Mouse (Mus musculus): ENCODE results near the gene Ntn1.

The Ntn1 gene

DNA sequence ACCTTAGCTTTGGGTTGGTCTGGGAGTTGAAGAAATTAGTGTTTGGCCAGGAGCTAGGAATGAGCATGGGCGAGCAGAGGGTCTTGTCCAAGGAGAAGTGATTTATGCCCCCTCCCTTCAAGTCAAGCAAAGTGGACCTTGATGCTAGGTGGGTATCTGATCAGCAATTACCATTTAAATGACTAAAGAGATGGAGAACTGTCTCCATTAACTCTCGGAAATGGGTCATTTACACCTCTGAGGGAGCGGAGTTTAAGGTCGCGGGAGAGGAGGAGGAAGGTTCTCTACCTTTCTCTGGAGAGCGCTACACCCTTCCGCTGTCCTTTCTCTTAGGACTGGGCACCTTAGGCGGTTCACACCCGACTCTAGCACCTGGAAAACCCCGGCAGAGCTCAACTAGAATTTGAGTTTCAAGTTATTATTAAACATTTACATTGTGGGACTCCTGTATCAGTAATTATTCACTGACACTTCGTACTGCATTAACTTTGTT is at the start of gene Ntn1:
Gene Ntn1, minus strand, starts transcription at position 97 of the 493 bp plus-strand sequence.
- no peak for DNase-seq (ENCODE audit: low spot score)

DNA sequence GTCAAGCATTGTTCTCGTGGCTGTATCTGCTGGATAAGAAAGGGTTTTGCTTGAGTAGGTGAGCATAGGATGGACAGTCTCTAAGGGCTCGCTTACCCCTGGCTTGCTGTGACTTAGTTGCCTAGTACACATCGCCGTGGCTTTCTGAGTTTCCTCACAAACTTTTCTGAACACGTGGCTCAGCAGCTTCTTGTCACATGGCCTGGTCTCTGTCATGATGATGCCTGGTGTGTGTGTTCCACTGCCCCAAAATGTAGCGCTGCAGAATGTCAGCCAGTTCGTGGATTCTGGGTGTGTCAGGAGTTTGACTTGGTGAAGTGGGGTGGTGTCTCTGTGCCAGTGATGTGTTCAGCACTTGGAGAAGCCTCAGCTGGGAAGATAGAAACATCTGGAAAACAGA is 47.7 kb upstream of the Ntn1 start:
- DNase-seq (ENCODE audit: low spot score) = no peak

DNA sequence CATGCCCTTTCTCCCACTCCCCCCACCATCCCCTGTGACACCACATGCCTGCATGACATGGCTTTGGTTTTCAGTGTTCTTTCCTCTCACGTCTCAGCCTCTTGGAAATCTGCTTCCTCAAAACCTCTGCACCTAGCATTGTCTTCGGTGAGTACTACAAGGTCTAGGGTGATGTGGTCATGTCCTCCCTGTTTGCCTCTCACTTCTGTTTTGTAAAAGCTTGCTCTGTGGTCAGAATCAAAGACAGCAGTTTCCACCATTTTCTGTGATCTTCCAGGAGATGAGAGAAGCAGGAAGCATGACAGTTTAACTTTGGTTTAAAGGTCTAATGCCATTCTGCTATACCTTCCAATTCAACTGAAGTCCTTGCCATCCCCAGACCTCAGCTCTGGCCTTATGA is 46.6 kb upstream of the Ntn1 start:
- no peak for DNase-seq (ENCODE audit: low spot score)

DNA sequence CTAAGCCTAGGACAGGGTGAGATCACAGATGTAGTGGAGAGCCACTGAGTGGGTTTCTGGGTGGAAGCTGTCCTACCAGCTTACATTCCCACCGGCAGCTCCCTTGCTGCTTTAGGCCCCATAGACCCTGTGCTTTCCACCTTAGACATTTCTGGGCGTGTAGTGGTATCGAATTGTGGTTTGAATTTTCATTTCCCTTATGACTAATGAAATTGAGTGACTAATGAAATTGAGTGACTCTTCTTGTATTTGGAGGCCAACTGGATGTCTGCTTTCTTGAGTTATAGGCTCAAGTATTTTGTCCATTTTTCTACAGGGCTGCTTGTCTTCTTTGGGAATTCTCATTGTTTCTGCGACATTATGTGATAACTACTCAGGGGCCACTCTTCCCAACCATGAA is 45.9 kb upstream of the Ntn1 start:
- no peak for DNase-seq (ENCODE audit: low spot score)

DNA sequence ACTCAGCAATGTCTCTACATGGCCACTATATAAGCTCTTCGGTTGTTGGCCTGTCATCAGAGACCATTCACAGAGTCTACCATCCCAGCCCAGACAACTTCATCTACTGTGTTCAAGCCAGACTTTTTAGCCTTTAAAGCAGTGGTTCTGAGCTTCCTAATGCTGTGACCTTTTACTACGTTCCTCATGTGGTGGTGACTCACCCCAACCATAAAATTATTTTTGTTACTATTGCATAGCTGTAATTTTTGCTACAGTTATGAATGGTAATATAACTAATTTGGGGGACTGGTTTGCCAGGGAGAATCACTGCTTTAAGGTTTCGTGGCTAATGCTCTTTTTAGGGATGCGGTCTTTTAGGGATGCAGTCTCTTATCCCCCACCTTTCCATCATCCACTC is 45.3 kb upstream of the Ntn1 start:
- no peak for DNase-seq (ENCODE audit: low spot score)

DNA sequence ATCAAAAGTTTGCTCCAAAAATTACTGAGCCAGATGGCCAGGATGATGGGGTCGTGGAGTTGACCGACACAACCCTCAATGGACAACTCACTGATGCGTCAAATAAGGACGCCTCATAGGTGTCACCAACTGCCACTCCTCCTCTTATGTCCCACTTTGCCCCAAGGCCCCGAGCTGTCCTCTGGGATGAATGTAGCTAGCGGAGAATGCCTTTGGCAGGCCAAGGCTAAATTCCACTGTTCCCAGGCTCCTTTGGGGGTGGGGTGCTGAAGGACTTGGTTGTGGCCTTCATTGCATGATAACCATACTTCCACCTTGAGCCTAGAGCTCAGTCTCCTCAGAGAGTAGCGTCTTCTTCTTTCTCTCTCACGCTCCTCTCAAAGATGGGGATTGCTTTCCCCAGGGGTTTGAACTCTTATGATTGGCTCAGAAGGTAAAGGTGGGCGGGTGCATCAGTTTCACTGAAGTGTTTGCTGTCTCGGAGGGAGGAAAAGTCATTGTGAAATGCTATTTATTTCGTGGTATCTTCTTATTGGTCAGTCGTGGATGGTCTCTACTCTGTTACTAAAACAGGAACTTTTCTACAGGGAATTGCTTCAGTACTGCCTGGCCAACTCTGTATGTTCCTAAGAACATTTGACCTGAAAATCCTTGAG is 42.5 kb upstream of the Ntn1 start:
- no peak for DNase-seq (ENCODE audit: low spot score)

DNA sequence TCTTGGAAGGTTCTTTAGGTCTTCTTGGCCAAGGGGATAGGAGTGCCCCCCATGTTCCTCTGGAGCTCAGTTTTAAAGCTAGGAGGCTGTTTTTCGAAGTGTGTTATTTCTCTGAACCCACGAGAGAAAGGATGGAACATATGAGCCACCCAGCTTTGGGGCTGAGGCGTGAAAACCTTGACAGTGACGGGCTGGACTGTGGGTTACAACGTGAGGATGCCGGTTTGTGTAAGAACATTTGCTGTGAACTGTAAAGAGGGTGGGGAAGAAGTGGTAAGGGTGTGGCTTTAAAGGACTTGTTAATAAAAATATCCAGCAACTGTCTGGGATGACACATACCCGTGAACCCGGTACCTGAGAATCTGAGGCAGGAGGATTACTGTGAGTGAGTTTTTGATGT is 41.7 kb upstream of the Ntn1 start:
- DNase-seq (ENCODE audit: low spot score) = no peak

DNA sequence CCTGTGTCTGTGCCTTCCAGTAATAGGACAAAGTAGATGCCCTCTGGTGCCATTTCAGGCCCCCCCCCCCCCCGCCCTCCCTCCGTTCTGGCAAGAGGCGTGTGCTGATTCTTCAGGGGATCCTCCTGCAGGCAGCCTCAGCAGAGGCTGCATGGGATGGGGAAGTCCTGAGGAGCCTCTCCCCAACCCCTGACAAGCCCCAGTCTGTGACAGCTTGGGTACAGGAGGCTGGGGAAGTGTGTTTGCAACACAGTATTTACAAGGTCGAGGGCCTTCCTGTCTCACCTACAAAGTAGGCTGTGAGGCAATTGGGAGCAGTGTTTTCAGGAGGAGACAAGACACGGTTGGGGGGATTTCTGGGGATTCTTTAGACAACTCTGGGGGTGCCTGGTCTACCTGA is 40.3 kb upstream of the Ntn1 start:
- no peak for DNase-seq (ENCODE audit: low spot score)

DNA sequence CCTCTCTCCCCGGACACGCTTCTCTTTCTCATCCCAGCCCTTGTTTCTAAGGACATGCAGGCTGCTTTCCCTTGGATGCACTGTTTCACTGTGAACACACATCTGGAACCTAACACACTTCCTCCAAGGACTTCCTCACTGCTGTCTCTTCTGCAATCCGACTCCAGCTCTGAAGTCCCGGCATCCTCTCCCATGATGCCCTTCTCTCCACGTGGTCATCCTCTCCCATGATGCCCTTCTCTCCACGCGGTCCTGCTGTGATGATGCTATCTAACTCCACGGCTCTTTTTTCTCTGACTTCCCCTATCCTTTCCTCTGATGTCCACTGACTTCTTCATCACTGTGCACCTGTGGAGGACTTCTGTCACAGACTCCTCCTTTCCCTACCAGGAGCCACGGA is 39.5 kb upstream of the Ntn1 start:
- no peak for DNase-seq (ENCODE audit: low spot score)

DNA sequence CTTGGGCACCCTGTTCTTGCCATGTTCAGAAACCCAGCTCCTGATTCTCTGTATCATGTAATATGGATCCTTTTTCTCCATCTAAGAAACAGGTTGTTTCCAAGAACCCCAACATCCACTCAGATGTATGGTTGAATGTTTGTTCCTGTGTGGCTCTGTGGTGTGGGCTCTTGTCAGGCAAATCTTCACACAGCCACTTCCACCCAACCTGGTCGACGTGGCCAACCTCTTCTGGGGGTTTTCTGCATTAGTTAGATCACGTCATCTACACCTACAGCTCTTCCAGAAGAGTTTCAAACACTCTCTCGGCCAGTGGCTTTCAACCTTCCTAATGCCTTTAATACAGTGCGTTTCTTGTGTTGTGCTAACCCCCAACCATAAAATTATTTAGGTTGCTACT is 35.8 kb upstream of the Ntn1 start:
- no peak for DNase-seq (ENCODE audit: low spot score)

DNA sequence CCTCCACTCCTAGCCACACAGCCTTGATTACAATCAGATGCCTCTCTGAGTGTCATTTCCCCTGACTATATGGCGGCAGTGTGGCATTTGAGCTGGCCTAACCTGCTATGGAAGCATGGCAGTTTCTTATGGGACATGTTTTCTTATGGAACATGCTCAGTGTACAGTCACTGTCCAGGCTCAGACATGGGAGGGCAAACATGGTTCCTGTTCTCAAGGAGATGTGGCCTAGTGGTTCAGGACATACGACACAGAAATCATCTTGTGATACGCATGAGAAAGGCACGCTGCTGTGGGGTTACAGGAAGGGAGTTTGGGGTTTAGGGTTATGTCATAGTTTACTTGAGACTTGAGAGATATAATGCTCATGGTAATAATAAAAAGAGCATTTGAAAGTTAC is 35.0 kb upstream of the Ntn1 start:
- DNase-seq (ENCODE audit: low spot score) = no peak

DNA sequence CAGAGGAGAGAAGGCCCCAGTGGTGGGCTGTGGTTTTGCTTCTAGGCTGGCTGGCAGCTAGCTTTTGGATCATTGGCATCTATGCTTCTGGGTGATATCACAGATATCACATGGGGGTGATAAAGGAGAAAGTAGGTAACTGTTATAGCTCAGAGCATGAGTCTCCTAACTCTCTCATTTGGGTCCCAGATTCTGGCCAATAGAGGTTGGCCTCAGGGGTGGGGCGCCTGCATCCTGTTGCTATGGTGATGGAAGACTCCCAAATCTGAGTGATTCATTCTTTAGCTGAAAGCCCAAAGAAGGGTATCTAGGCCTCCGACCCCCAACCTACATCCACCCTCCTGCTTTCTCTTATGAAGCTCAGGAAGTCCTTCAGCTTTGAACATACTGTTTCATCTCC is 34.1 kb upstream of the Ntn1 start:
- no peak for DNase-seq (ENCODE audit: low spot score)

DNA sequence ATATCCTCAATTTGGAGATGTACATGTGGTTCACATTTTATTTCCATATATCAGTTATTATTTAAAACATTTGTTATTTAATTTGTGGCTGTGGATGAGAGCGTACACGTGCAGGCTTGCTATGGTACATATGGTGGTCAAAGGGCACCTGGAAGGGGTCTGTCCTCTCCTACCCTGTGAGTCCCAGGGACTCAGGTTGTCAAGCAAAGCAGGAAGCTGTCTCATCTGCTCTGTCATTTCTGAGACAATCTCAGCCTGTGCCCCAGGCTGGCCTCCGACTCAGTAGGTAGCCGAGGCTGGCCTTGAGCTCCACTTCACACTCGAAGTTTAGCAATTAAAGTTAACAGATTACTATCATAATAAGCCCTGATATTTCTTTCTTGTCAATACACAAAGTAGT is 32.9 kb upstream of the Ntn1 start:
- DNase-seq (ENCODE audit: low spot score) = no peak

DNA sequence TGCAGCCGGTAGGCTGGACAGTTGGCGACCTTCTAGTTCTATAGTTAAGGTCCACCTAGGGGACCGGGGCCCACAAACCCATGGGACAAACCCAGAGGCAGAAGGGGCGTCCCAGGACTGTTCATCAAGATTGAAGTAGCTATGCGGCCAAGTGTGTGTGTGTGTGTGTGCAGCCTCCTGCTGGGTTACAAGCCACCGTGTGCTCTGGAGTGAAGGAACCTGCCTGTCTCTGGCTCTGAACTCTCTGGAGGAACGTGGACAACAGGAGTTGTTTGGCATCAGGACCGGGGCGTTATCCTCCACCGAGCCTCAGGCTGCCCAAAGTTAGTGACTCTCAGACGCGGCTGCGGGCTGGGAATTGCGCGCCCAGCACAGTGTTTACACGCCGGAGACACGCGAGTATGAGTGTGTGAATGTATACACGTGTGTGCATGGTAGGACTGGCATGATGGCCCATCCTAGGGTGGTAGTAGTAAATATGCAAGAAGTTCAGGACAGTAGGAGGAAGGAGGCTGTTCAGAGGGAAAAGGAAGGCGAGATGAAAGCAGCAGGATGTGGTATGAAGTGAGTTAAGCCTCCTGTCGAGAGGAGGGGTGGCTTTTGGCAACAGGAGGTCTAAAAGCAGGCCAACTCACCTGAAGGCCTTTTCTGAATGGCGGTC is 31.9 kb upstream of the Ntn1 start:
- DNase-seq (ENCODE audit: low spot score) = no peak

DNA sequence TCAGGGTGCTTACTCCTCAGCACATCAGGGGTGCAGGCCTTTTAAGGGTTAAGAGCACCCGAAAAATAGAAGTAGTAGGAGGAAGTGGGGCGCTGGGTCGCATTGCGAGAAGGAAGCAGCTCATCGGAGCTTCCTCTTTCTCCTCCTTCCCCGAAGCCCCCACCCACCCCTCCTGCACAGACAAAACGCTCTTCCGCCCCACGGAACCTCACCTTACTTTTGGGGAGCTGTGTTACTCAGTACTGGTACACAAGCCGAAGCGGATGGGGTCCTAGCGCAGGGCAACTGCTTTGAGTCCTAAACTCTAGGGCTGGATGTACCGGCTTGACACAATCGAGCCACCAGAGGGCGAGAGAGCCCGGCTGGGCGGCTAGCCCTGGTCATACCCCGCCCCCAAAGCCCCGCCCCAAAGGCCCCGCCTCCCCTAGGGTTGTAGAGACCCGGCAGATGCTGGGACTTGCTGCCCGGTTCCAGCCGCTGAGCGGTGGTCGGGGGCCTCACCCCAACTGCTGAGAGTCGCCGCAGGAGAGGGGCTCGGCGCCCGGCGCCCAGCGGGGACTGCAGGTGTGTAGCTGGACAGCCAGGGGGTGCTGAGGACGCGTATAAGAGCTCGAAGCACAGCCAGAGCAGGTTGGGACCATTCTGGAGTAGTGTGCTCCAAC is 31.2 kb upstream of the Ntn1 start, which contains the start of gene Pik3r5:
Gene Pik3r5, plus strand, starts transcription at position 423 of the 662 bp plus-strand sequence.
- DNase-seq (ENCODE audit: low spot score) = peak; percentile 66

DNA sequence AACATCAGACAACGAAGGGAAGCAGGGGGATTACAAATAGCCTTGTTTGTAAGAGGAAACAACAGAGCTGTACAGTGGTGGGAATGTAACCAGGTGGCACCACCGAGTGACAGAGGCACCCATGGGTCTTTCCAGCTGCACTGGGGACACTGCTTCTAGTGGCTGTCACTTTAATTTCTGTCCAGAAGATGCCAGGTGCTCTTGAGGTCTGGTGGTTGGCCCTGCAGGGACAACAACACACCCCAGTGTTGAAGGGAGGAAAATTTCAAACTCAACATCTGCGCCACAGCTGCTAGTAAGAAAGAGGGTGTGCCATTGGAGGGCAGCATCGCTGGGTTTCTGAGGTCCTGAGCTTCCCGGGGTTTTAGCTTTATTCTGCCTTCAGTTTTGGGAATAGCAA is 30.0 kb upstream of the Ntn1 start:
- no peak for DNase-seq (ENCODE audit: low spot score)

DNA sequence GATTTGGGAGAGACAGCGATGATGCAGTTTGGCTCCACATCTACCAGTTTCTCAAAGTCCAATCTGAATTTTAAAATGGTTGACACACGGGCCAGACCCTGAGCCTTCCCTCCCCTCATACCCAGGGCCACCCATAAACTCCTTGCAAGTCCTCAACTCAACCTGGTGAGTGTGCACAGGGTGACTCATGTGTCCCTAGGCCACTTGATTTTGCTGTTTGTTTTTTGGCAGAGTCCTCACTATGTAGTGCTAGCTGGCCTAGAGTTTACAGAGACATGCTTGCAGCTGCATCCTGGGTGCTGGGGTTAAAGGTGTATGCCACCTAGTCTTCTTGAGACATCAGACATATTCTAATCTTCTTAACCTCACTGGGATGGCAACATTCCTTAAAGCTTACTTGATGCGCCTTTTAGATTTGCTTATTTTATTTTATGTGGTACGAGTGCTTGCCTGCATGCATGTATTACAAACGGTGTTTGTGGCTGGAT is 26.5 kb upstream of the Ntn1 start:
- no peak for DNase-seq (ENCODE audit: low spot score)

DNA sequence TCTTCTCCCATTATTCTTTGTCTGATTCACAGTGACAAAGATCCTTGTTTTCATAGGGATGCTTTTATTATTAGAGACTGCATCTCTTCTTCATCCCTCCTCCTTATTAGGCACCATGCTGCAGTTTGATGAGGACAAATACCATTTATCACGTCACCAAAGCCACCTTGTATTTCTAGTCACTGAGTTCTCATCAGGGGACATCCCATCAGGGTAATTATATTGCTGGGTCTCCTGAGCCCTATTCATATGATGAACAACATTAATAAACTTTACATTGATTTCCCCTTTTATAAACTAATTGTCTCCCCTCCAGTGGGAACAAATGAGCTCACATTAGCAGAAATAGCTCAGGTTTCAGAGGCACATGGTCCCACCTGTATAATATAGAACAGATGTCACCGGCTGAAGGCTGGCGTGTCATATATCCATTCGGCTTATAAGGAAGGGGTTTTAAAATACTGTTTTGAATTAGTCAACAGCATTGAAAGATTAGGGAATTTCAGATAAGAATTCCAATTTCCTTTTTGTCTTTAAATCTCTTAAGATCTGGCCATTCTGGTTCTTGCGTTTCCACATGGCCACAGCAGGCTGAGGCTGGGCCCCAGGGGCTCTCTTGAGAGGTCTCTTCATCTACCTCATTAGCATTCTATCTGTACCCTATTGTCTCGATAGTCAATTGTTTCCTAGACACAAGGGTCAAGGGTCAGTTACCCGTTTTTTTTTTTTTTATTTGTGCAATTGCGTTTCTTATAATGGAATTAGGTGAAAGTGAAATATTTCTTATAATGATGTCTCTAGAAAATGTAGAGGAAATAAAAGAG is 25.1 kb upstream of the Ntn1 start:
- DNase-seq (ENCODE audit: low spot score) = no peak

DNA sequence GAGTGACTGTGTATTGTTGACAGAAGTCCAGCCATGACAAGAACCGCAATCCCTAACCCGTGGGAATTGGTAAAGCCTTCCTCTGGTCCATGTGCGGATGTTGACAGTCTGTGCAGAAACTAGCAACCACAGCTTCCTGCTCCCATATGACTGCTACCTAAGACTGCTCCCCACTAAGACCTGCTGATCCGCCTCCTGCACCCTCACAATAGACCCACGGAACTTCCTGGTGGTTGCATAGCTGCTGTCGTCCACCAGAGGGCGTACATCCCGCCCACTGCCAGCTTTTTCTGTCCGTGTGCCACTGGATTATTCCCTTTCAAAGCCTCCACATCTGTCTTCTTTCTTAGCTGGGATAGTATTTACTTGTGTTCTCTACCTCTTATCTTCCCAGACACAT is 17.2 kb upstream of the Ntn1 start:
- DNase-seq (ENCODE audit: low spot score) = no peak

DNA sequence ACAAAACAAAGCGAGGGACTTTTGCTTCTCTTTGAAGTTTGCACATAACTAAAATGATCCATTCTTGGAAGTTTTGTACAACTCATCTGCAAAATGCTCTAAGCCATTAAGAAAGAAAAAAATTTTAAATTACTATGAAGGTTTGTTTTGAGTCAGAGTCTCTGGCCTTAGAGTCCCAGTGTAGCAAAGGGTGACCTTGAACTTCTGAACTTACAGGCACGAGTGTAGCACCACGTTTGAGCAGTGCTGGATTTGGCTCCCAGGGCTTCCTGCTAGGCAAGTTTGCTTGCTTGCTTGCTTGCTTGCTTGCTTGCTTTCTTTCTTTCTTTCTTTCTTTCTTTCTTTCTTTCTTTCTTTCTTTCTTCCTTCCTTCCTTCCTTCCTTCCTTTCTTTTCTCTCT is 16.4 kb upstream of the Ntn1 start:
- DNase-seq (ENCODE audit: low spot score) = no peak

DNA sequence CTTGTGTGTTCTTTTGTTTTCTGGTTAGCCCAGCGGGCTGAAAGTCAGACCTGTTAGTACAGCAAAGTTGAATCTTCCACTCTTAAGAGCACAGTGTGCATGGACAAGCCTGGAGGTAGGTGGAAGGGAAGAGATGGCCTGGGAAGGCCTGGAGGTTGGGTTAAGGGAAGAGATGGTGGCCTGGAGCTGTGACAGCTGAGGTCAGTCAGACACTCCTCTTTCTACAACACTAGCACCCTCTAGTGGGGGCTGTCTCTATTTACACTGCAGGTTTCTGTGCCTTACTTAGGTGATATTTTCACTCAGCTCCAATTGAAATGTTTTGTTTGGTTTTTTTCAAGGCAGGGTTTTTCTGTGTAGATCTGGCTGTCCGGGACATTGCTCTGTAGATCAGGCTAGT is 7.5 kb upstream of the Ntn1 start:
- no peak for DNase-seq (ENCODE audit: low spot score)

DNA sequence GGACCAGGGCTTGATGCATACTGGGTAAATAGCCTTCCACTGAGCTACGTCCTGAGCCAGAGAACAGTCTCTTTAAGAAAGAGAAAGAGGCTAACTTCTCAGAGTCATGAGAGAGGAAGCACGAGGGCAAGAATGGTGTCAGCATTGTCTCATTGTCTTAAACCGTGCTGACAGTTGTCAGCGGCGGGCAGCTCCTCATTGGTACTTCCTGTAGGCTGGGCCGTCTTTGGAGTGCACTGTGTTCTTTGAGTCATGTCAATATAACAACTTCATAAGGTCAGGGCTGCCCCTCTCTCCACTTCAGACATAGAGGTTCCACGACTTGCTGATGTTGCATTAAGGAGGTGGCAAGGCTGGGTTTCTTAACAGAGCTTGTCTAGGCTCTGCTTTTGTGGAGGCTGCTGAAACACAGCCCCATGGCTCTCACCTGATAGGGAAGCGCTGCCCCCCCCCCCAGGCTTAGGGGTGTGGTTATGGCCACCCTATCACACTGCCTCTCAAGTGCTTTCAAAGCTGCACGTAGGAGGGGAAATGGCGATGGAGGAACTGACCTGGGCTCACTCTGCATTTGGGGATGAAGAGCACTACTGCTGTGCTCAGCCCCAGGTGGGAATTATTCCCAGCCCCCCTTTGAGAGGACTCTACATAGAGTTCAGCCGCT is 6.8 kb upstream of the Ntn1 start:
- no peak for DNase-seq (ENCODE audit: low spot score)
